Mouse (Mus musculus): ENCODE results near the gene Nadk. TPM values are rescaled to one million over a fixed set of nuclear protein-coding genes. Genes with fewer than 3 reads are reported as not detected.
A peak's percentile ranks its signal among the peaks of the same experiment; 100 is the strongest.

The Nadk gene
- polyA plus RNA-seq, 1 experiment = 75.3 TPM

DNA sequence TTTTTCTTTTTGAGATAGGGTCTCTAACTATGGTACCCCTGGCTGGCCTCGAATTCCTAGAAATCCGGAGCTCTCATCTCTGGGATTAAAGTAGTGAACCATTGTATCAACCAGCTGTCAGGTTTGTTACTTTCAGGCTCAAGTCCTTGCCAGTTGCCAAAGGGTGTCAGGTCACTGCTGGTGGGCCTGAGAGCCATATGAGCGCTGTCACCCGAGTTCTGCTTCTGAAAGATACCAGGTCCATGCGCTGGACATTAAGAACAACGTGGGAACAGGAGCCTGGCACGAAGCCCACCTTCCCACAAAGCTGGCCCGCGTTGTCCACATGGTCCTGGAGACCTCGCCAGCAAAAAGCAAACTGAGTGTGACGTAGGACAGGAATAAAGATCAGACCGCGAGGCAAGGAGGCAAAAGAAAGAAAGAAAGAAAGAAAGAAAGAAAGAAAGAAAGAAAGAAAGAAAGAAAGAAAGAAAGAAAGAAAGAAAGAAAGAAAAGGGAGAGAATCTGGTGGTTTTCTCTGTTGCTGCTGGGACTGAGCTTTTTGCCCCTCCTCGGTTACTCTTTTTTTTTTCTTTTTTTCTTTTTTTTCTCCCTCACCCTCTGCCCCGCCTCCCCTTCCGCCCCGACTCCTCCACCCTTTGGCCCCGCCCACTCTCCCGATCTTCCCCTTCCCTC, 684 bp downstream of the Nadk start:
- DNase-seq (ENCODE audit: low read depth in 1 of 2, low spot score in 2 of 2) = peak in 1 of 2 experiments; percentile 20
- Histone ChIP-seq H3K27me3 (ENCODE audit: control insufficient read depth, insufficient read depth, low read length) (no peaks in the 10 kb centered on the region), H3K36me3 (ENCODE audit: control insufficient read depth, insufficient read depth, low read length) (peaks cover 6% of the 10 kb centered on the region), H3K27ac (ENCODE audit: insufficient read depth, low read length) (peak overlapping the region; percentile 93), H3K4me3 (ENCODE audit: extremely low read depth, insufficient read depth, insufficient read length) (peak overlapping the region; percentile 48), H3K4me1 (ENCODE audit: control insufficient read depth, insufficient read depth, insufficient read length) (peaks cover 31% of the 10 kb centered on the region)
- 5% methylated on average over 19 of the region's 19 CpGs for WGBS
- TF ChIP-seq CTCF (IDR thresholded peaks at IDR 0.05; ENCODE audit: extremely low read depth, insufficient read depth, insufficient read length, insufficient replicate concordance) (no peak), POLR2A (IDR thresholded peaks at IDR 0.05; ENCODE audit: low read depth, low read length) (no peak)

DNA sequence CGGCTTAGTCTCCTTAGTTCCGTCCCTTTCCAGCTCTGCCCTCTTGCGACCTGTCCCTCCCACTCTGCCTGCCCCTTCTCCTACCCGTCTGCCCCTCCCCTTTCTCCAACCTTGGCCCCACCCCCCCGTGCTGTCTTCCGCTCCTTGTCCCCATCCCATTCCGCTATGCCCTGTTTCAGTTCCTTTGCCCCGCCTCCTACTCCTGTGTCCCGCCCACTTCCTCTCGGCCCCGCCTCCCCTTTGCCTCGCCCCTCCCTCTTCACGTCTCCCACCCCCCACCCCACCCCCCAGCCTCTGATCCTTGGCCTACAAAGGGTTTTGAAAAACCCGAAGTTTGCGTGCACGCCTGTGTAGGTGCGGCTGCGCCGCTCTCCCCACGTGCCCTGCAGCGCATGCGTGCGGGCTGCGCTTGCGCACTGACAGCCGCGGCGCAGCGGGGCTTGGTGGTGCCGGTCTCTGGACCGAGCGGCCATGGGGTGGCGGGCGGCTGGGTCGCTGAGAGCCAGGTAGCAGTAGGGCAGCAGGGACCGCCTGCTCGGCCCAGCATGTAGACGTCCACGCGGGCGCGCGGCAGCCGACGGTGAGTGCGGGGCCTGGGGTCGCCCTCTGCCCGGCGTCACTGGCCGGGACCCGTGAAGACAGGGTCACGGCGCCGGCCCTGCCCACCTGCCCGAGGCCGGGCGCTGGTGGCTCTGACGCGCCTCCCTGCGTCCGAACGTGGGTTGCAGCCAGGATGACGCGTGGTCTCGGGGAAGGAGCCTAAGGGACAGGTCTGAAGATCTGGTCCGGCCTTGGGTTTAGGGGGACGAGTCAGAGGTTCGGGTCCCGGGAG, 1.4 kb downstream of the Nadk start:
- TF ChIP-seq CTCF (IDR thresholded peaks at IDR 0.05; ENCODE audit: extremely low read depth, insufficient read depth, insufficient read length, insufficient replicate concordance) (peak; percentile 50; the same call in 1 of the 2 replicates), POLR2A (IDR thresholded peaks at IDR 0.05; ENCODE audit: low read depth, low read length) (peak; percentile 43; the same call in 1 of the 2 replicates)
- peak; percentile 94 for DNase-seq (ENCODE audit: low read depth in 1 of 2, low spot score in 2 of 2)
- no peaks in the 10 kb centered on the region for H3K27me3 ChIP-seq (ENCODE audit: control insufficient read depth, insufficient read depth, low read length)
- under 1% methylated on average over 69 of the region's 69 CpGs for WGBS
- peaks cover 4% of the 10 kb centered on the region for H3K36me3 ChIP-seq (ENCODE audit: control insufficient read depth, insufficient read depth, low read length)
- H3K4me3 ChIP-seq (ENCODE audit: extremely low read depth, insufficient read depth, insufficient read length) = peak overlapping the region; percentile 93
- H3K4me1 ChIP-seq (ENCODE audit: control insufficient read depth, insufficient read depth, insufficient read length) = peaks cover 29% of the 10 kb centered on the region
- peak overlapping the region; percentile 87 for H3K27ac ChIP-seq (ENCODE audit: insufficient read depth, low read length)

GRCm38 (mm10) chr4:155564315-155565069, 2.3 kb downstream of the Nadk start:
- WGBS = 15% methylated on average over 20 of the region's 20 CpGs
- Histone ChIP-seq H3K4me1 (ENCODE audit: control insufficient read depth, insufficient read depth, insufficient read length) (peaks cover 25% of the 10 kb centered on the region), H3K4me3 (ENCODE audit: extremely low read depth, insufficient read depth, insufficient read length) (peak overlapping the region; percentile 93), H3K27me3 (ENCODE audit: control insufficient read depth, insufficient read depth, low read length) (no peaks in the 10 kb centered on the region), H3K27ac (ENCODE audit: insufficient read depth, low read length) (peak overlapping the region; percentile 87), H3K36me3 (ENCODE audit: control insufficient read depth, insufficient read depth, low read length) (0 out of 2 replicates have a peak, but pooled peaks cover 1% of the 10 kb centered on the region)
- TF ChIP-seq POLR2A (IDR thresholded peaks at IDR 0.05; ENCODE audit: low read depth, low read length) (no peak), CTCF (IDR thresholded peaks at IDR 0.05; ENCODE audit: extremely low read depth, insufficient read depth, insufficient read length, insufficient replicate concordance) (no peak)
- no peak for DNase-seq (ENCODE audit: low read depth in 1 of 2, low spot score in 2 of 2)

- WGBS = 92% methylated on average over 8 of the region's 8 CpGs
- no peak for DNase-seq (ENCODE audit: low read depth in 1 of 2, low spot score in 2 of 2)
Observed at GRCm38 (mm10) chr4:155566555-155566954, 4.4 kb downstream of the Nadk start.

GRCm38 (mm10) chr4:155568170-155568569, 6.0 kb downstream of the Nadk start:
- no peaks in the 10 kb centered on the region for H3K36me3 ChIP-seq (ENCODE audit: control insufficient read depth, insufficient read depth, low read length)
- no peak for DNase-seq (ENCODE audit: low read depth in 1 of 2, low spot score in 2 of 2)
- TF ChIP-seq CTCF (IDR thresholded peaks at IDR 0.05; ENCODE audit: extremely low read depth, insufficient read depth, insufficient read length, insufficient replicate concordance) = peak; percentile 16; the same call in 1 of the 2 replicates
- no peak for TF ChIP-seq POLR2A (IDR thresholded peaks at IDR 0.05; ENCODE audit: low read depth, low read length)
- peaks cover 5% of the 10 kb centered on the region for H3K4me1 ChIP-seq (ENCODE audit: control insufficient read depth, insufficient read depth, insufficient read length)
- no peak overlapping the region for H3K27ac ChIP-seq (ENCODE audit: insufficient read depth, low read length)
- H3K4me3 ChIP-seq (ENCODE audit: extremely low read depth, insufficient read depth, insufficient read length) = no peak overlapping the region
- whole genome bisulfite sequencing = 3% methylated on average over 2 of the region's 2 CpGs
- H3K27me3 ChIP-seq (ENCODE audit: control insufficient read depth, insufficient read depth, low read length) = no peaks in the 10 kb centered on the region

More at GRCm38 (mm10) chr4:155566555-155566954, 4.4 kb downstream of the Nadk start:
- TF ChIP-seq POLR2A (IDR thresholded peaks at IDR 0.05; ENCODE audit: low read depth, low read length) (no peak), CTCF (IDR thresholded peaks at IDR 0.05; ENCODE audit: extremely low read depth, insufficient read depth, insufficient read length, insufficient replicate concordance) (no peak)
- Histone ChIP-seq H3K4me3 (ENCODE audit: extremely low read depth, insufficient read depth, insufficient read length) (no peak overlapping the region), H3K4me1 (ENCODE audit: control insufficient read depth, insufficient read depth, insufficient read length) (peaks cover 16% of the 10 kb centered on the region), H3K27me3 (ENCODE audit: control insufficient read depth, insufficient read depth, low read length) (no peaks in the 10 kb centered on the region), H3K36me3 (ENCODE audit: control insufficient read depth, insufficient read depth, low read length) (no peaks in the 10 kb centered on the region), H3K27ac (ENCODE audit: insufficient read depth, low read length) (no peak overlapping the region)

- no peak for DNase-seq (ENCODE audit: low read depth in 1 of 2, low spot score in 2 of 2)
- 93% methylated on average over 7 of the region's 7 CpGs for WGBS
- Histone ChIP-seq H3K27ac (ENCODE audit: insufficient read depth, low read length) (no peak overlapping the region), H3K36me3 (ENCODE audit: control insufficient read depth, insufficient read depth, low read length) (no peaks in the 10 kb centered on the region), H3K27me3 (ENCODE audit: control insufficient read depth, insufficient read depth, low read length) (no peaks in the 10 kb centered on the region), H3K4me3 (ENCODE audit: extremely low read depth, insufficient read depth, insufficient read length) (no peak overlapping the region), H3K4me1 (ENCODE audit: control insufficient read depth, insufficient read depth, insufficient read length) (peaks cover 5% of the 10 kb centered on the region)
- TF ChIP-seq POLR2A (IDR thresholded peaks at IDR 0.05; ENCODE audit: low read depth, low read length) (no peak), CTCF (IDR thresholded peaks at IDR 0.05; ENCODE audit: extremely low read depth, insufficient read depth, insufficient read length, insufficient replicate concordance) (no peak)
Observed at GRCm38 (mm10) chr4:155568632-155569370, 6.6 kb downstream of the Nadk start.
